Mouse (Mus musculus) heart, postnatal 0 days (tissue): ENCODE measurements around the gene Itih4. TPM values are rescaled to one million over a fixed set of nuclear protein-coding genes. Genes with fewer than 3 reads are reported as not detected.

Source experiments
- ATAC-seq: fragments of 200-750 bp; cut with Nextera tagmentation; 2 replicates; pipeline ENCODE4 v1.8.0; 2017; ENCODE audit warnings: low read depth, moderate number of reproducible peaks, moderate library complexity; ENCODE audit not compliant: insufficient read depth
- DNase-seq: peaks from one replicate; pipeline ENCODE4 v3.0.0-alpha.2; 2016; ENCODE audit warnings: low spot score
- H3K27ac ChIP-seq: fragments of 300-500 bp; sonication (generic); 2 replicates; pipeline ENCODE4 v1.5.1; 2014; ENCODE audit warnings: low read depth, mild to moderate bottlenecking
- H3K27me3 ChIP-seq: fragments of 300-500 bp; sonication (generic); 2 replicates; pipeline ENCODE4 v1.6.1; 2014; ENCODE audit warnings: low read length, mixed read lengths; ENCODE audit not compliant: control insufficient read depth, insufficient read depth
- H3K36me3 ChIP-seq: fragments of 300-500 bp; sonication (generic); replicated peaks from 2 replicates; pipeline ENCODE4 v1.6.1; 2014; ENCODE audit warnings: low read length, mixed read lengths; ENCODE audit not compliant: control insufficient read depth, insufficient read depth
- H3K4me1 ChIP-seq: fragments of 300-500 bp; sonication (generic); 2 replicates; pipeline ENCODE4 v1.6.1; 2014; ENCODE audit warnings: antibody characterized with exemption; ENCODE audit not compliant: control insufficient read depth, insufficient read depth
- H3K4me2 ChIP-seq: fragments of 300-500 bp; sonication (generic); 2 replicates; pipeline ENCODE4 v1.6.1; 2014; ENCODE audit warnings: low read depth, mild to moderate bottlenecking, low read length, moderate library complexity
- H3K4me3 ChIP-seq: fragments of 300-500 bp; sonication (generic); 2 replicates; pipeline ENCODE4 v1.5.1; 2014; ENCODE audit warnings: low read depth, low read length
- H3K9ac ChIP-seq: fragments of 300-500 bp; sonication (generic); replicated peaks from 2 replicates; pipeline ENCODE4 v1.6.1; 2014; ENCODE audit warnings: low read depth, low read length, mixed read lengths
- H3K9me3 ChIP-seq: fragments of 300-500 bp; sonication (generic); replicated peaks from 2 replicates; pipeline ENCODE4 v1.6.1; 2016; ENCODE audit warnings: low read length; ENCODE audit not compliant: control insufficient read depth
- CTCF ChIP-seq: IDR thresholded peaks from 2 replicates; pipeline ENCODE4 v1.5.1; 2016; ENCODE audit warnings: antibody characterized with exemption, control low read depth, low read depth
- EP300 ChIP-seq: IDR thresholded peaks from 2 replicates; pipeline ENCODE4 v1.6.1; 2016; ENCODE audit warnings: antibody characterized with exemption, low read depth
- WGBS: fragments of 180-500 bp; shearing (Covaris S2); extraction: QIAGEN DNeasy Blood & Tissue Kit; methylation state at CpG from one replicate; pipeline ENCODE4 v1.1.7; 2014; 5-methylcytosine and 5-hydroxymethylcytosine counted together
- polyA plus RNA-seq: library from polyadenylated mRNA; unstranded; fragments of >200 nt; fragmentation: Nextera tagmentation; extraction: Ambion mirVana; gene quantifications from 2 replicates; pipeline ENCODE4 v1.2.1, GENCODE M21; 2015
- total RNA-seq: library from RNA; depleted of rRNA; stranded (reverse); fragments of >200 nt; gene quantifications from 2 replicates; pipeline ENCODE4 v1.2.3, GENCODE M21; 2014; ENCODE audit warnings: low replicate concordance

Itih4 gene
- total and polyA plus RNA-seq, 2 experiments from 2014 or later: 0.61 to 2.2 TPM

GRCm38 (mm10) chr14:30907814-30908265 lies 21.6 kb downstream of the Itih4 start:
- 74% methylated on average over 3 of the region's 3 CpGs for WGBS
- TF ChIP-seq EP300 (no peak), CTCF (no peak)

GRCm38 (mm10) chr14:30911141-30911540 lies 24.9 kb downstream of the Itih4 start:
- WGBS: 81% methylated on average over 8 of the region's 8 CpGs
- no peak for DNase-seq
- no peak overlapping the region for H3K27ac ChIP-seq
- no peak for ATAC-seq
- no peak overlapping the region for H3K9ac ChIP-seq
- H3K36me3 ChIP-seq: no peaks in the 10 kb centered on the region
- no peaks in the 10 kb centered on the region for H3K4me1 ChIP-seq
- H3K9me3 ChIP-seq: no peaks in the 10 kb centered on the region
- no peak overlapping the region for H3K4me3 ChIP-seq
- no peak for TF ChIP-seq CTCF
- TF ChIP-seq EP300: no peak
- H3K4me2 ChIP-seq: no peak overlapping the region
- H3K27me3 ChIP-seq: no peaks in the 10 kb centered on the region

More at GRCm38 (mm10) chr14:30907814-30908265, 21.6 kb downstream of the Itih4 start:
- Histone ChIP-seq H3K27ac (no peak overlapping the region), H3K36me3 (no peaks in the 10 kb centered on the region), H3K9me3 (no peaks in the 10 kb centered on the region), H3K4me3 (no peak overlapping the region), H3K9ac (no peak overlapping the region), H3K4me1 (no peaks in the 10 kb centered on the region), H3K4me2 (no peak overlapping the region), H3K27me3 (no peaks in the 10 kb centered on the region)
- DNase-seq: no peak
- no peak for ATAC-seq

GRCm38 (mm10) chr14:30912641-30913040 lies 26.4 kb downstream of the Itih4 start:
- Histone ChIP-seq H3K4me2 (no peak overlapping the region), H3K9me3 (no peaks in the 10 kb centered on the region), H3K27me3 (no peaks in the 10 kb centered on the region), H3K36me3 (no peaks in the 10 kb centered on the region), H3K4me1 (no peaks in the 10 kb centered on the region), H3K4me3 (no peak overlapping the region), H3K9ac (no peak overlapping the region), H3K27ac (no peak overlapping the region)
- TF ChIP-seq CTCF: no peak
- TF ChIP-seq EP300: no peak
- whole genome bisulfite sequencing: 71% methylated on average over 8 of the region's 8 CpGs
- DNase-seq (no peak), ATAC-seq (no peak)

GRCm38 (mm10) chr14:30913404-30913803 lies 27.1 kb downstream of the Itih4 start:
- TF ChIP-seq EP300 (no peak), CTCF (no peak)
- H3K9me3 ChIP-seq: no peaks in the 10 kb centered on the region
- no peak for DNase-seq
- no peak overlapping the region for H3K4me2 ChIP-seq
- H3K27ac ChIP-seq: no peak overlapping the region
- H3K4me1 ChIP-seq: no peaks in the 10 kb centered on the region
- no peak overlapping the region for H3K4me3 ChIP-seq
- ATAC-seq: no peak
- H3K9ac ChIP-seq: no peak overlapping the region
- WGBS: 69% methylated on average over 5 of the region's 5 CpGs
- H3K36me3 ChIP-seq: no peaks in the 10 kb centered on the region
- no peaks in the 10 kb centered on the region for H3K27me3 ChIP-seq

GRCm38 (mm10) chr14:30916516-30916915 lies 30.2 kb downstream of the Itih4 start:
- Histone ChIP-seq H3K4me2 (no peak overlapping the region), H3K36me3 (no peaks in the 10 kb centered on the region)
- 74% methylated on average over 1 of the region's 1 CpGs for WGBS

GRCm38 (mm10) chr14:30922053-30922670 lies 35.9 kb downstream of the Itih4 start:
- no peak overlapping the region for H3K4me3 ChIP-seq
- no peak overlapping the region for H3K9ac ChIP-seq
- no peak for DNase-seq
- H3K27ac ChIP-seq: no peak overlapping the region
- ATAC-seq: peak; percentile 33; the same call in 1 of the 2 replicates
- no peaks in the 10 kb centered on the region for H3K9me3 ChIP-seq
- H3K36me3 ChIP-seq: no peaks in the 10 kb centered on the region
- no peaks in the 10 kb centered on the region for H3K4me1 ChIP-seq
- TF ChIP-seq CTCF (no peak), EP300 (no peak)
- H3K4me2 ChIP-seq: no peak overlapping the region
- no peaks in the 10 kb centered on the region for H3K27me3 ChIP-seq
- WGBS: 48% methylated on average over 7 of the region's 8 CpGs

More at GRCm38 (mm10) chr14:30916516-30916915, 30.2 kb downstream of the Itih4 start:
- no peak overlapping the region for H3K27ac ChIP-seq
- H3K4me1 ChIP-seq: no peaks in the 10 kb centered on the region
- TF ChIP-seq EP300: no peak
- no peak for TF ChIP-seq CTCF
- DNase-seq (no peak), ATAC-seq (no peak)
- H3K9me3 ChIP-seq: no peaks in the 10 kb centered on the region
- H3K27me3 ChIP-seq: no peaks in the 10 kb centered on the region
- H3K4me3 ChIP-seq: no peak overlapping the region
- H3K9ac ChIP-seq: no peak overlapping the region
